Mouse (Mus musculus) liver, postnatal 0 days (tissue): ENCODE measurements around the gene Cd244a. TPM values are rescaled to one million over a fixed set of nuclear protein-coding genes. Genes with fewer than 3 reads are reported as not detected.

Source experiments
- ATAC-seq: fragments of 200-750 bp; cut with Nextera tagmentation; 2 replicates; pipeline ENCODE4 v1.8.0; 2017; ENCODE audit warnings: mild to moderate bottlenecking, moderate library complexity
- DNase-seq: peaks from one replicate; pipeline ENCODE4 v3.0.0-alpha.2; 2016
- H3K27ac ChIP-seq: fragments of 300-500 bp; sonication (generic); 2 replicates; pipeline ENCODE4 v1.5.1; 2014; ENCODE audit warnings: antibody characterized with exemption, moderate library complexity, mild to moderate bottlenecking, low read depth
- H3K27me3 ChIP-seq: fragments of 300-500 bp; sonication (generic); 2 replicates; pipeline ENCODE4 v1.6.1; 2014; ENCODE audit warnings: low read length, control low read depth, mixed read lengths; ENCODE audit not compliant: insufficient read depth
- H3K36me3 ChIP-seq: fragments of 300-500 bp; sonication (generic); replicated peaks from 2 replicates; pipeline ENCODE4 v1.6.1; 2014; ENCODE audit warnings: mild to moderate bottlenecking, control low read depth, low read length, moderate library complexity, mixed read lengths; ENCODE audit not compliant: insufficient read depth
- H3K4me1 ChIP-seq: fragments of 300-500 bp; sonication (generic); 2 replicates; pipeline ENCODE4 v1.6.1; 2014; ENCODE audit warnings: antibody characterized with exemption, mild to moderate bottlenecking, control low read depth; ENCODE audit not compliant: insufficient read depth
- H3K4me2 ChIP-seq: fragments of 300-500 bp; sonication (generic); 2 replicates; pipeline ENCODE4 v1.6.1; 2014; ENCODE audit warnings: low read depth, mild to moderate bottlenecking, low read length, moderate library complexity, mixed read lengths
- H3K4me3 ChIP-seq: fragments of 300-500 bp; sonication (generic); 2 replicates; pipeline ENCODE4 v1.5.1; 2014; ENCODE audit warnings: low read depth, low read length
- H3K9ac ChIP-seq: fragments of 300-500 bp; sonication (generic); replicated peaks from 2 replicates; pipeline ENCODE4 v1.6.1; 2014; ENCODE audit warnings: mild to moderate bottlenecking, moderate library complexity
- H3K9me3 ChIP-seq: fragments of 300-500 bp; sonication (generic); 2 replicates; pipeline ENCODE4 v1.6.1; 2016; ENCODE audit warnings: mild to moderate bottlenecking, control low read depth, low read length, mixed read lengths
- CTCF ChIP-seq: sonication (generic); IDR thresholded peaks from 2 replicates; pipeline ENCODE4 v1.5.1; 2016; ENCODE audit warnings: antibody characterized with exemption, low read depth
- EP300 ChIP-seq: IDR thresholded peaks from 2 replicates; pipeline ENCODE4 v1.6.1; 2016; ENCODE audit warnings: antibody characterized with exemption, low read depth, mild to moderate bottlenecking
- WGBS: fragments of 180-500 bp; shearing (Covaris S2); extraction: QIAGEN DNeasy Blood & Tissue Kit; methylation state at CpG from one replicate; pipeline ENCODE4 v1.1.7; 2014; ENCODE audit not compliant: insufficient replicate concordance; 5-methylcytosine and 5-hydroxymethylcytosine counted together
- polyA plus RNA-seq: library from polyadenylated mRNA; unstranded; fragments of >200 nt; fragmentation: Nextera tagmentation; extraction: Ambion mirVana; gene quantifications from 2 replicates; pipeline ENCODE4 v1.2.1, GENCODE M21; 2015

The Cd244a gene
- polyA plus RNA-seq, 1 experiment from 2014 or later, result 1.1 TPM

GRCm38 (mm10) chr1:171631447-171631846, 72.5 kb downstream of the Cd244a start:
- WGBS, result 29% methylated on average over 2 of the region's 2 CpGs
- no peaks in the 10 kb centered on the region for H3K27me3 ChIP-seq
- DNase-seq, result no peak
- no peak overlapping the region for H3K4me2 ChIP-seq
- no peak overlapping the region for H3K4me3 ChIP-seq
- peaks cover 7% of the 10 kb centered on the region for H3K4me1 ChIP-seq
- no peaks in the 10 kb centered on the region for H3K9me3 ChIP-seq
- no peak overlapping the region for H3K27ac ChIP-seq
- no peaks in the 10 kb centered on the region for H3K36me3 ChIP-seq
- TF ChIP-seq CTCF, result no peak
- 0 out of 2 replicates have a peak, but pooled peaks have one; percentile 18 for TF ChIP-seq EP300
- H3K9ac ChIP-seq, result no peak overlapping the region
- ATAC-seq, result no peak

GRCm38 (mm10) chr1:171635696-171636095, 76.7 kb downstream of the Cd244a start:
- Histone ChIP-seq H3K4me2 (no peak overlapping the region), H3K9ac (no peak overlapping the region), H3K4me3 (no peak overlapping the region), H3K27ac (no peak overlapping the region), H3K27me3 (no peaks in the 10 kb centered on the region), H3K36me3 (no peaks in the 10 kb centered on the region), H3K4me1 (peaks cover 7% of the 10 kb centered on the region), H3K9me3 (no peaks in the 10 kb centered on the region)
- 59% methylated on average over 6 of the region's 6 CpGs for WGBS
- TF ChIP-seq EP300 (no peak), CTCF (no peak)
- no peak for ATAC-seq
- no peak for DNase-seq

GRCm38 (mm10) chr1:171637101-171637500, 78.1 kb downstream of the Cd244a start:
- Histone ChIP-seq H3K27me3 (no peaks in the 10 kb centered on the region), H3K4me3 (no peak overlapping the region), H3K9ac (no peak overlapping the region), H3K36me3 (no peaks in the 10 kb centered on the region), H3K4me2 (no peak overlapping the region), H3K4me1 (0 out of 2 replicates have a peak, but pooled peaks cover 2% of the 10 kb centered on the region), H3K27ac (no peak overlapping the region), H3K9me3 (no peaks in the 10 kb centered on the region)
- ATAC-seq (peak; percentile 23; the same call in 1 of the 2 replicates), DNase-seq (no peak)
- TF ChIP-seq EP300, result no peak
- TF ChIP-seq CTCF, result no peak
- 64% methylated on average over 8 of the region's 8 CpGs for WGBS

GRCm38 (mm10) chr1:171638686-171639085, 79.7 kb downstream of the Cd244a start:
- no peak for ATAC-seq
- no peak overlapping the region for H3K9ac ChIP-seq
- no peaks in the 10 kb centered on the region for H3K4me1 ChIP-seq
- H3K27me3 ChIP-seq, result no peaks in the 10 kb centered on the region
- WGBS, result 55% methylated on average over 2 of the region's 2 CpGs
- no peaks in the 10 kb centered on the region for H3K9me3 ChIP-seq
- DNase-seq, result no peak
- no peak overlapping the region for H3K4me2 ChIP-seq
- TF ChIP-seq EP300, result no peak
- no peak for TF ChIP-seq CTCF
- no peak overlapping the region for H3K27ac ChIP-seq
- H3K4me3 ChIP-seq, result no peak overlapping the region
- H3K36me3 ChIP-seq, result no peaks in the 10 kb centered on the region

- DNase-seq (no peak), ATAC-seq (no peak)
- H3K27me3 ChIP-seq, result no peaks in the 10 kb centered on the region
- H3K9ac ChIP-seq, result no peak overlapping the region
- H3K4me3 ChIP-seq, result no peak overlapping the region
- no peaks in the 10 kb centered on the region for H3K4me1 ChIP-seq
- no peak overlapping the region for H3K4me2 ChIP-seq
- H3K27ac ChIP-seq, result no peak overlapping the region
- no peaks in the 10 kb centered on the region for H3K9me3 ChIP-seq
- H3K36me3 ChIP-seq, result no peaks in the 10 kb centered on the region
- TF ChIP-seq CTCF, result no peak
- TF ChIP-seq EP300, result no peak
- whole genome bisulfite sequencing, result 83% methylated on average over 6 of the region's 6 CpGs
Measured at GRCm38 (mm10) chr1:171640796-171641195, 81.8 kb downstream of the Cd244a start.

- Histone ChIP-seq H3K4me2 (no peak overlapping the region), H3K9ac (no peak overlapping the region), H3K4me1 (no peaks in the 10 kb centered on the region), H3K4me3 (no peak overlapping the region), H3K36me3 (no peaks in the 10 kb centered on the region), H3K27me3 (no peaks in the 10 kb centered on the region), H3K27ac (no peak overlapping the region), H3K9me3 (no peaks in the 10 kb centered on the region)
- peak; percentile 84 for ATAC-seq
- WGBS, result 47% methylated on average over 7 of the region's 7 CpGs
- peak; percentile 39 for DNase-seq
- TF ChIP-seq CTCF (no peak), EP300 (peak; percentile 64)
Measured at GRCm38 (mm10) chr1:171643612-171644011, 84.6 kb downstream of the Cd244a start.
